Mouse (Mus musculus): ENCODE measurements around the gene Pibf1.

GRCm38 (mm10) chr14:99124076-99124475 is 24.9 kb downstream of the Pibf1 start:
- no peak for TF ChIP-seq SMC3 (IDR thresholded peaks at IDR 0.05; ENCODE audit: low read depth, low read length)
- TF ChIP-seq SIN3A (IDR thresholded peaks at IDR 0.05; ENCODE audit: low read length), result no peak
- no peak for TF ChIP-seq CTCF (IDR thresholded peaks at IDR 0.05 in 2 of 3, conservative IDR thresholded peaks at IDR 0.05 in 1 of 3; ENCODE audit: control insufficient read depth in 1 of 3, insufficient read depth in 1 of 3, low read depth in 2 of 3, low read length in 3 of 3, poor library complexity in 1 of 3, severe bottlenecking in 1 of 3)
- TF ChIP-seq ELF1 (IDR thresholded peaks at IDR 0.05; ENCODE audit: low read depth, low read length), result no peak
